Mouse (Mus musculus): Measurements from ENCODE around the gene Bsph1. TPM values are rescaled to one million over a fixed set of nuclear protein-coding genes. Genes with fewer than 3 reads are reported as not detected.
"Not testable (repeated sequence)": the region's sequence is repeated elsewhere in the genome, so short reads cannot be mapped to it uniquely, and the experiment has no call there.

Bsph1 gene
- polyA plus RNA-seq (2015; fragmentation: Nextera tagmentation; extraction: Ambion mirVana): not detected in 2 replicates

GRCm38 (mm10) chr7:13450541-13450940, at the start of gene Bsph1:
TSS of gene Bsph1 (plus strand) at chr7:13450841.
- not testable (repeated sequence) for H3K4me3 ChIP-seq; ATAC-seq (ENCODE audit: insufficient number of reproducible peaks, low FRiP score, low TSS enrichment, low read depth); H3K4me2 ChIP-seq; H3K27ac ChIP-seq; H3K36me3 ChIP-seq; H3K4me1 ChIP-seq; H3K9ac ChIP-seq; H3K27me3 ChIP-seq; H3K9me3 ChIP-seq
- 71% methylated on average over 1 of the region's 1 CpGs for WGBS

GRCm38 (mm10) chr7:13511539-13511938, 60.9 kb downstream of the Bsph1 start:
- Histone ChIP-seq H3K4me3 (no peak overlapping the region), H3K36me3 (no peaks in the 10 kb centered on the region), H3K4me2 (no peak overlapping the region), H3K27me3 (no peaks in the 10 kb centered on the region), H3K9ac (no peak overlapping the region), H3K27ac (no peak overlapping the region), H3K4me1 (no peaks in the 10 kb centered on the region), H3K9me3 (no peaks in the 10 kb centered on the region)
- no peak for ATAC-seq (ENCODE audit: insufficient number of reproducible peaks, low FRiP score, low TSS enrichment, low read depth)
- 71% methylated on average over 1 of the region's 1 CpGs for WGBS

Other genes starting within 250 kb of the Bsph1 start
- not detected in 2 replicates for gene Vmn1r89, start 237.8 kb upstream of the Bsph1 start, polyA plus RNA-seq (2015; fragmentation: Nextera tagmentation; extraction: Ambion mirVana)
- 83.4 and 85.3 TPM in 2 replicates for gene Lig1, start 173.6 kb upstream of the Bsph1 start, polyA plus RNA-seq (2015; fragmentation: Nextera tagmentation; extraction: Ambion mirVana)
- 9.3 and 11.0 TPM in 2 replicates for gene Zswim9, start 172.1 kb upstream of the Bsph1 start, polyA plus RNA-seq (2015; fragmentation: Nextera tagmentation; extraction: Ambion mirVana)
- 0.90 and 1.0 TPM in 2 replicates for gene Pla2g4c, start 126.2 kb upstream of the Bsph1 start, polyA plus RNA-seq (2015; fragmentation: Nextera tagmentation; extraction: Ambion mirVana)
- not detected in 2 replicates for gene Cabp5, start 52.7 kb upstream of the Bsph1 start, polyA plus RNA-seq (2015; fragmentation: Nextera tagmentation; extraction: Ambion mirVana)
- gene Bsph2, start 120.2 kb downstream of the Bsph1 start, polyA plus RNA-seq (2015; fragmentation: Nextera tagmentation; extraction: Ambion mirVana): not detected in 2 replicates
- gene Sult2a5, start 173.1 kb downstream of the Bsph1 start, polyA plus RNA-seq (2015; fragmentation: Nextera tagmentation; extraction: Ambion mirVana): not detected in 2 replicates

Measured in limb, embryonic 15.5 days (tissue).